Mouse (Mus musculus) left cerebral cortex, adult 2 months (tissue): Measurements from ENCODE around the gene Lcor. TPM values are rescaled to one million over a fixed set of nuclear protein-coding genes. Genes with fewer than 3 reads are reported as not detected.

ENCODE experiments used
- DNase-seq, 2 experiments: peaks; one replicate each; pipeline ENCODE4 v3.0.0; 2021 to 2022; ENCODE audit warnings: low spot score in 2 of 2, mixed read lengths in 1 of 2; ENCODE audit errors: extremely low spot score in 1 of 2
- H3K27ac ChIP-seq: fragments of 200-600 bp; 2 replicates; pipeline ENCODE4 v1.8.1; 2022
- H3K4me3 ChIP-seq: fragments of 200-600 bp; 2 replicates; pipeline ENCODE4 v1.8.1; 2022
- CTCF ChIP-seq: fragments of 200-600 bp; IDR thresholded peaks from 2 replicates; pipeline ENCODE4 v1.8.1; 2022; ENCODE audit warnings: antibody characterized with exemption, mild to moderate bottlenecking, moderate library complexity
- intact Hi-C: fragments of 180-260 bp; cut with DNase I; formaldehyde crosslinking; loops from one replicate; pipeline ENCODE4 v1.15.1; 2025
- total RNA-seq, 2 experiments: library from RNA; stranded (reverse); gene quantifications; 2 replicates each; pipeline ENCODE4 v1.2.3; 2021

The Lcor gene
- total RNA-seq, 2 experiments from 2014 or later, result 21.4 to 23.8 TPM

DNA sequence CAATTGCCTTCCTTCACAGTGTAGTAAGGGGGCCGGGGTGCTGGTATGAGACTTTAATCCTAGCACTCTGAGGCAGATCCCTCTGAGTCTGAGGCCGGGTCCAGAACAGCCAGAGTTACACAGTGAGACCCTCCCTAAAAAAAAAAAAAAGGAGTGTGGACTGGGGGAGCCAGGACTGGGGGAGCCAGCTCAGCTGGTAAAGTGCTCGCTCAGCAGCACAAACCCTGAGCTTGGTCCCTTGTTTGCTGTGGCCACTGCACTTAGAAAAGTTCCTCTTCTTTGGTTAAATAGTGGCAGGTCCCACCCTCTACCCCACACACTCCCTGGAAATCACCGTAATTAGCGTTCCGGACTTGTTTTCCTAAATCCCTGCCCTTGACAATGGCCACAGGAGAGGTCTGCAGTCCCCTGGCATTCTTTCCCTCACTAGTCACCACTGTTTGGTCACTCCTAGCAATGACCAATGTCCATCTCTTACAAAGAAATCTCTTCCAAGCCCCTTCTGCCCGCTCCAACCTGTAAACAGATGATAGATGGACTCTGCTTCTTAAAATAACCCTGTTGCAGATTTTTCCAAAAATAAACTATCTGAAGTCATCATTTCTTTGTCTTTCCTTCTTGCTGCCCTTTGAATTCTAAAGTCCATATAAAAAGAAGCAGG, 32.9 kb upstream of the Lcor start:
- Histone ChIP-seq H3K4me3 (no peak overlapping the region), H3K27ac (no peak overlapping the region)
- TF ChIP-seq CTCF, result no peak
- no peak for DNase-seq
- intact Hi-C loops, result loop anchor here (10.0 kb wide), 1 partner anchor 365 kb away; no protein-coding TSS in a partner anchor

DNA sequence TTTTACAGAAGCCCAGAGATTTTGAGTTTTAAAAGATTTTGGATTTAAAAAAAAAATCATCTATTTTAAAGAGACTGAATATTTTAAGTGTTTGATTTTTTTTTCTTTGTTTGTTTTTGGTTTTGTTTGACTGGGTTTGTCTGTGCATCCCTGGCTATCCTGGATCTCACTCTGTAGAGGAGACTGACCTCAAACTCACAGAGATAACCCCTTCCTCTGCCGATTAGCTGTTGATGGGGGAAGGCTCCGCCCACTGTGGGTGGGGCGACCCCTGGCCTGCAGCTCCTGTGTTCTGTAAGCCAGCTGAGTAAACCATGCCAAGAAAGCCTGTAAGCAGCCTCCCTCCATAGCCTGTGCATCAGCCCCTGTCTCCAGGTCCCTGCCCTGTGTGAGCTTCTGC, 30.3 kb upstream of the Lcor start:
- intact Hi-C loops, result loop anchor here (10.0 kb wide), 1 partner anchor 367 kb away; no protein-coding TSS in a partner anchor
- no peak for TF ChIP-seq CTCF
- Histone ChIP-seq H3K4me3 (no peak overlapping the region), H3K27ac (no peak overlapping the region)
- no peak for DNase-seq

DNA sequence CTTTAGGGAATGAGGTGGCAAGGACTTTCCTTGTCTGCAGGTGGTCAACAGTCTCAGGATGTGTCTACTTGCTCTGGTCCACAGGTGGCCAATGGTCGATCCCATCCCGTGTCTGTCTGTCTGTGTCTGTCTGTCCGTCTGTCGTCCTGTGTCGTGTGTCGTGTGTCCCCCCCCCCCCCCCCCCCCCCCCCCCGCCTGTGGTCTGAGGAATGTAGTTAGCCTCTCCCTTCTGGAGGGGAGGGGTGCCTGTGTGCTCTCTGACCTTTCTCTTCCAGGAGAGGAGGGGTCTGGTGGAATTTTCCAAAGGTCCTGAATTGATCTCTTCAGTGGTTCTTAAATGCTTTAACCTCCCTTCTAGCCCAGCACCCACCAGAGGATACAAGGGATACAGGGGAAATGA, 27.8 kb upstream of the Lcor start:
- DNase-seq, result no peak
- Histone ChIP-seq H3K4me3 (no peak overlapping the region), H3K27ac (no peak overlapping the region)
- intact Hi-C loops, result loop anchor here (10.0 kb wide), 1 partner anchor 370 kb away; no protein-coding TSS in a partner anchor
- TF ChIP-seq CTCF, result no peak

DNA sequence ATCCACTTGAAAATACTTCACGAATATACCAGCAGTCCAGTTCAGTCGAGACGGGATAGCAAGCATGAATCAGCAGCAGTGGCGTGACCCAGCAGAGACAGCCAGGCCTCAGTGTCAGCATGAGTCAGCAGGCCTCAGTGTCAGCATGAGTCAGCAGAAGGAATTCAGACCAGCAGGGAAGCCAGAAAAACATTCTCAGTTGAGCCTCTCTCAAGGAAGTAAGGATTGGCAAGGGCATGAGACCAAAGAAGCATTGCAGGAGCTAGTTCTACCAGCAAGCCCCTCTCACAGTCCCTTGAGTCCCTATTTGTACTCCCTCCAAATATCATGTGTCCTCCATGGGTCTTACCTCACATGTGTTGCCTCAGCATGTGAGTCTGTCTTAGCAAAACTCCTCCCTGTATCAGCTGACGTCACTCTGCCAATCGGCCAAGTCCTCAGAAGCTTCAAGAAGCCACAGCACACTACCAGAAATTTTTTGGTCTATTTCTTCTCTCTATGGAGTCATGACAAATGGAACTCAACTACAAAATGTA, 27.3 kb upstream of the Lcor start:
- intact Hi-C loops, result loop anchor here (5.0 to 10.0 kb wide), 2 partner anchors 53 to 370 kb away; no protein-coding TSS in a partner anchor
- Histone ChIP-seq H3K4me3 (no peak overlapping the region), H3K27ac (no peak overlapping the region)
- DNase-seq, result no peak
- TF ChIP-seq CTCF, result no peak

DNA sequence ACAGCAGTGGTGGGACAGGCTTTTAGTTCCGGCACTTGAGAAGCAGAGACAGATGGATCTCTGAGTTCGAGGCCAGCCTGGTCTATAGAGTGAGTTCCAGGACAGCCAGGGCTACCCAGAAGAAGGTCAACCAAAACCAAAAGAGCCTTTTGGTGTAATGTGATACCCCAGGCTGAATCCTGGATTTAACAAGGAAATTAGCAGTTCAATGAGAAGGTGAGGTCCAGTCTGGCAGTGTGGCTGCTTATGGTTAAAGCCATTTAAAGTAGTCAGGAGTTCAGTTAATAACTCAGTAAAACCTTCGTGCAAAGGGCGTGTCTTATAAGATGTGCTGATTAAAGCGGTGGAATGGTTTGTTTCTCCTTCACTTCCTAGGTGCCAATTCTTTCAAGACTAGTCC, 25.3 kb upstream of the Lcor start:
- intact Hi-C loops, result loop anchor here (5.0 to 10.0 kb wide), 2 partner anchors 55 to 372 kb away; no protein-coding TSS in a partner anchor
- no peak overlapping the region for H3K27ac ChIP-seq
- no peak overlapping the region for H3K4me3 ChIP-seq
- TF ChIP-seq CTCF, result no peak
- no peak for DNase-seq

DNA sequence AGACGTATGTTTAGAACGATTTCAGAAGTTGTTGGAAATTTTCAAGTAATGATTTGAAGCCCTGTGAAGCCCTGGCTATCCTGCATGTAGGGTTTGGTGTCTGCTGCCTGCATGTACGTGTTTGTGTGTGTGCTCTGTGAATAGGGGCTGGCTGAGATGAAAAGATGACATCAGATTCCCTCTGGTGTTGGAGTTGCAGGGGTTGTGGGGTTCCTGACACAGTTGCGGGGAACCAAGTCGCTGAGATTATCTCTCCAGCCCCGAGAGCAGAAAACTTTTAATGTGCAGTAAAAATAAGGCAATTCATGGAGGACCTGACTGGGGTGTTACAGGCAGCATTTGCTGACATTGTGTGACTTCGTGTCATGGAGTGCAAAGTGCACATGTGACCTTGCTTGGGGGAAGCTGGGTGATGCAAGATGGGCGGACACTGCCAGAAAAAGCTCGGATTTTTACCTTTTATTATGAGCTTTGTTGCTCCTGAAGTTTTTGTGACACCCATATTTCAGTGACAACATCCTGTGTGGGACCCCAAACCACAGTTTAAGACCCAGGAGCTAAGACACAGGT, 20.2 kb upstream of the Lcor start:
- intact Hi-C loops, result no loop called here
- no peak for TF ChIP-seq CTCF
- no peak overlapping the region for H3K27ac ChIP-seq
- H3K4me3 ChIP-seq, result no peak overlapping the region
- DNase-seq, result no peak

DNA sequence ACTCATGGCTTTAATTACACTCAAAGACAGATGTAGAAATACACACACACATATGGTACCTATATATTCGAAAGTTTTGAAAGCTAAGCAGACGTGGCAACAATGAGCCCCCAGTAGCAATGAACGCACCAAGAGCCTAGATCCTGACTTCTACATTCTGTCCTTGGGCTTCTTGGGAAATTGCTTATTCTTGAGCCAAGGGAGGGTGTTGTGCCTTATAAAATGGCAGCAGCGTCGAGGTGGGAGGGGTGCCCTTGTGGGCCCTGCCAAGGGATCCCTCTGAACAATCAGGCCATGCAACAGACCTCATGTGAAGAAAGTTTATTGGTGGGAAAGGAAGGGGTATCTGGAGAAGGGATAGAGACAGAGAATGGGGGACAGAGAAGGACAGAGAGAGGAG, 18.6 kb upstream of the Lcor start:
- TF ChIP-seq CTCF, result no peak
- no peak overlapping the region for H3K27ac ChIP-seq
- intact Hi-C loops, result no loop called here
- DNase-seq, result no peak
- H3K4me3 ChIP-seq, result no peak overlapping the region

DNA sequence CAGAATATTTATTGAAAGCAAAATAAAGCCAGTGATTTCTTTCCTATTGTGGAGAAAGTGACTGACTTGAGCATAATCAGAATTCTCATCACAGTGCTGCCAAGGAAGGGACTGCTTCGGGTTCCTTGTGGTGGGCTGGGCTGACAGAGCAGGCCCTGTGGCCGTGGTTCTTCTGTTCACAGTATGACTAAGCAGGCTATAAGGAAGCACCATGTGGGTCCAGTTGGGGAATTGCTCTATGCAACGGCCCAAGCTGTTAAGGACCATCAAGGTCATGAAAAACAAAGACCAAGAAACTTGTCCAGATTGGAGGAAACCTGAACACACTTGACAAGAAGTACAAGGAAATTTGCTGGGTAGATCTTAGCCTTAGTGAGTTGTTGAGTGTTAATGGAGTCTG, 16.0 kb upstream of the Lcor start:
- DNase-seq, result no peak
- Histone ChIP-seq H3K4me3 (no peak overlapping the region), H3K27ac (no peak overlapping the region)
- TF ChIP-seq CTCF, result no peak
- intact Hi-C loops, result no loop called here

DNA sequence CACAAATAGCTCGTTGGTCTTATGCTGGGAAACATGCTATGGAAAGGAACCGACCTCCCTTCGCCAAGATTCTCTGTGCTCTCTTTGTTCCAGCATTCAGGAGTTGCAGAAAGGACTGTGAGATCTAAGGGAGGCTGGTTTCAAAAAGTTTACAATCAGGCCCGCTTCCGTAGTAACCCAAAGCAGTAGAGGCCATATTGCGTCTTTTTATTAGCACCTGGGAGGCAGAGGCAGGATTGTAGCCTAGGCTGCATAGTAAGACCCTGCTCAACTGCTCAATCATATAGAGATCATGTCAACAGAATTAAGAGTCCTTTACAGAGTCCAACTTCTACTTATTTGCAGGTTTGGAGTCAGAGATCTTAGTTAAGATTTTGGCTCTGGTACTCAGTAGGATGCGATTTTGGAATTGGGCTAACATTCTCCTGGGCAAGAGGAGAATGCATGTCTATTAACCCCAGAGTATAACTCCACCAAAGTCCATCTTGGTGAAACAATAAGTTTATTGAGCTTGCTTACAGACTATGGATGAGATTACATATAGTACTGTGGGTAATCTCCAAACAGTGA, 8.8 kb upstream of the Lcor start:
- no peak overlapping the region for H3K4me3 ChIP-seq
- DNase-seq, result no peak
- no peak for TF ChIP-seq CTCF
- H3K27ac ChIP-seq, result no peak overlapping the region
- intact Hi-C loops, result no loop called here

DNA sequence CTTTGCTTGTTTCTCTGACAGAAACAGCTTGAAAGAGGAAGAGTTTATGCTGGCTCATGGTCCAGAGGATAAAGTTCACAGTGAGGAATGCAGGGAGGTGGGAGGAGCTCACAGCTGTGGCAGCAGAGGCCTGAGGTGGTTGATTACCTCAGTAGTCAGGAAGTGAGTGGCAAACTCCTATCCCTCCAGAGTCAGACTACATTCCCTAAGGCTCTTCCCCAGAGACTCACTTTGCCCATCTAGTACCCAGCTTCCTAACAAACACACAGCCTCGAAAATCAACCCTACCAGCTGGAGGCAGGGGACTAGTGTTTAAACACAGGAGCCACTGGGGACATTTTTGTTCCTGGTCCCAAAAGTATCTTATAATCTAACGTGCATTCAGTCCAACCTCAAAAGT, 7.5 kb upstream of the Lcor start:
- H3K4me3 ChIP-seq, result no peak overlapping the region
- no peak for DNase-seq
- no peak overlapping the region for H3K27ac ChIP-seq
- intact Hi-C loops, result no loop called here
- no peak for TF ChIP-seq CTCF

DNA sequence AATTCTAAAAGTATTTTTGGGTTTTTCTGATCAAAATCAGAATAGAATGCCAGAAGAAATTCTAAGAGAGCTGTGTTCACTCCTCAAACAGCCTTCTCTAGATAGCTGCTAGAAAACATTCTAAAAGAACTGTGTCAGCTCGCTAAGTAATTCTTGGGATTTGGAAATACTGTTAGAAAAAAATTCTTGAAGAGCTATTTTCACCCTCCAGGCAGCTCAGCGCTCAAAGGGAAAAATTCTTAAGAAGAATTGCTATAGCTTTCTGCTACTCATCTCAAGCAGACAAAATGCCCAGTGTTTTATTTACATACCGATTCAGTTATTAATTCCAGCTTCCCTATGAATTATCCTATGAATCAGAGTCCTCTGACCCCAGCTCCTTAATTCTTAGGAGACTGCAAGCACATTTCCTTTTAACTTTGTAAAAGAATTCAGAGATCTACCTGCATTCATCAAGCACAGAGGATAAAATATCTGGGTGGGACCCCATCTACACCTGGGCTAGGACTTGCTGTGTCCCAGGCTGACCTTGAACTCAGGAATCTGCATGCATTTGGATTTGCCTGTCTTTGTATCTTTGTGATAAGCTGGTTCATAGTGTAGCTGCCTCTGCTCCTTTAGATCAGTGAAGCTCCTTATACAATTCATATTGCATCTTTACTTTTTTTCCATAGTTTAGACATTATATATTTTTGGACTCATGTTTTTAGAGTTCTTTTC, 5.7 kb upstream of the Lcor start:
- no peak for TF ChIP-seq CTCF
- intact Hi-C loops, result no loop called here
- Histone ChIP-seq H3K27ac (peak overlapping the region; percentile 44; the same call in 1 of the 2 replicates), H3K4me3 (no peak overlapping the region)
- no peak for DNase-seq
